Mouse (Mus musculus) lung, postnatal 36 days (tissue): ENCODE data around the gene Ccdc22.

Experiments
- DNase-seq: peaks from one replicate; pipeline ENCODE4 v3.0.0; 2022; ENCODE audit warnings: mixed read lengths

The Ccdc22 gene

GRCm38 (mm10) chrX:7604879-7605574, at the start of gene Ccdc22:
Gene Ccdc22, minus strand, starts transcription at chrX:7605517.
- DNase-seq = peak; percentile 93

GRCm38 (mm10) chrX:7648671-7649304, 43.5 kb upstream of the Ccdc22 start:
- DNase-seq = peak; percentile 93

GRCm38 (mm10) chrX:7645349-7645748, 40.0 kb upstream of the Ccdc22 start:
- DNase-seq = peak; percentile 94

GRCm38 (mm10) chrX:7640785-7641184, 35.5 kb upstream of the Ccdc22 start:
- DNase-seq = no peak

GRCm38 (mm10) chrX:7639536-7640325, 34.4 kb upstream of the Ccdc22 start:
- DNase-seq = no peak

GRCm38 (mm10) chrX:7638401-7639091, 33.2 kb upstream of the Ccdc22 start, which contains the start of gene Syp:
Gene Syp, plus strand, starts transcription at chrX:7638471.
- DNase-seq = peak; percentile 75

GRCm38 (mm10) chrX:7635101-7635500, 29.8 kb upstream of the Ccdc22 start:
- no peak for DNase-seq

GRCm38 (mm10) chrX:7632560-7632959, 27.2 kb upstream of the Ccdc22 start:
- no peak for DNase-seq

GRCm38 (mm10) chrX:7617889-7618551, 12.7 kb upstream of the Ccdc22 start:
- no peak for DNase-seq

GRCm38 (mm10) chrX:7610536-7611258, 5.4 kb upstream of the Ccdc22 start:
- no peak for DNase-seq

GRCm38 (mm10) chrX:7610035-7610434, 4.7 kb upstream of the Ccdc22 start:
- no peak for DNase-seq

GRCm38 (mm10) chrX:7606783-7607182, 1.5 kb upstream of the Ccdc22 start, which contains the start of gene Cacna1f:
Gene Cacna1f, plus strand, starts transcription at chrX:7607083.
- DNase-seq = no peak

- no peak for DNase-seq
Observed at GRCm38 (mm10) chrX:7605575-7605941, 241 bp upstream of the Ccdc22 start.

GRCm38 (mm10) chrX:7604004-7604403, 1.3 kb downstream of the Ccdc22 start:
- DNase-seq = no peak

- DNase-seq = no peak
Observed at GRCm38 (mm10) chrX:7595371-7595770, 9.9 kb downstream of the Ccdc22 start.

- DNase-seq = no peak
Observed at GRCm38 (mm10) chrX:7586356-7586755, 19.0 kb downstream of the Ccdc22 start.

GRCm38 (mm10) chrX:7583881-7584280, 21.4 kb downstream of the Ccdc22 start:
- no peak for DNase-seq

- no peak for DNase-seq
Observed at GRCm38 (mm10) chrX:7581151-7581550, 24.2 kb downstream of the Ccdc22 start.

GRCm38 (mm10) chrX:7574885-7575231, 30.5 kb downstream of the Ccdc22 start:
- DNase-seq = no peak

- DNase-seq = peak; percentile 98
Observed at GRCm38 (mm10) chrX:7574087-7574884, 31.0 kb downstream of the Ccdc22 start, which contains the start of gene Ppp1r3f. Gene Ppp1r3f, minus strand, starts transcription at chrX:7574283.
